Mouse (Mus musculus) stomach, embryonic 14.5 days (tissue): Measurements from ENCODE around the gene 4933414I15Rik. TPM values are rescaled to one million over a fixed set of nuclear protein-coding genes. Genes with fewer than 3 reads are reported as not detected.

Experiments
- ATAC-seq: fragments of 200-750 bp; cut with Nextera tagmentation; 2 replicates; pipeline ENCODE4 v1.8.0; 2017; ENCODE audit warnings: low read depth, moderate TSS enrichment; ENCODE audit not compliant: insufficient number of reproducible peaks, insufficient read depth, low FRiP score
- H3K27ac ChIP-seq: fragments of 300-500 bp; sonication (generic); 2 replicates; pipeline ENCODE4 v1.5.1; 2014; ENCODE audit warnings: mild to moderate bottlenecking, low read length, moderate library complexity, mixed read lengths
- H3K27me3 ChIP-seq: fragments of 300-500 bp; sonication (generic); 2 replicates; pipeline ENCODE4 v1.6.1; 2014; ENCODE audit warnings: low read length, control low read depth, mixed read lengths; ENCODE audit not compliant: control insufficient read depth, insufficient read depth
- H3K36me3 ChIP-seq: fragments of 300-500 bp; sonication (generic); 2 replicates; pipeline ENCODE4 v1.6.1; 2014; ENCODE audit warnings: mild to moderate bottlenecking, control low read depth, low read length, moderate library complexity, mixed read lengths; ENCODE audit not compliant: control insufficient read depth, insufficient read depth
- H3K4me1 ChIP-seq: fragments of 300-500 bp; sonication (generic); 2 replicates; pipeline ENCODE4 v1.6.1; 2014; ENCODE audit warnings: low read length, control low read depth, mixed read lengths; ENCODE audit not compliant: control insufficient read depth, insufficient read depth
- H3K4me2 ChIP-seq: fragments of 300-500 bp; sonication (generic); replicated peaks from 2 replicates; pipeline ENCODE4 v1.6.1; 2014; ENCODE audit warnings: low read depth, low read length, control low read depth
- H3K4me3 ChIP-seq: fragments of 300-500 bp; sonication (generic); 2 replicates; pipeline ENCODE4 v1.5.1; 2014; ENCODE audit warnings: low read depth, low read length, control low read depth
- H3K9ac ChIP-seq: fragments of 300-500 bp; sonication (generic); replicated peaks from 2 replicates; pipeline ENCODE4 v1.6.1; 2014; ENCODE audit warnings: low read depth, mild to moderate bottlenecking, control low read depth, low read length, moderate library complexity, mixed read lengths
- H3K9me3 ChIP-seq: fragments of 300-500 bp; sonication (generic); 2 replicates; pipeline ENCODE4 v1.6.1; 2016; ENCODE audit warnings: low read depth, low read length, control low read depth; ENCODE audit not compliant: control insufficient read depth
- WGBS: fragments of 180-500 bp; shearing (Covaris S2); extraction: QIAGEN DNeasy Blood & Tissue Kit; methylation state at CpG from one replicate; pipeline ENCODE4 v1.1.7; 2014; 5-methylcytosine and 5-hydroxymethylcytosine counted together
- polyA plus RNA-seq: library from polyadenylated mRNA; unstranded; fragments of >200 nt; fragmentation: Nextera tagmentation; extraction: Ambion mirVana; gene quantifications from 2 replicates; pipeline ENCODE4 v1.2.1, GENCODE M21; 2014

4933414I15Rik gene
- polyA plus RNA-seq, 1 experiment from 2014 or later, result not detected

DNA sequence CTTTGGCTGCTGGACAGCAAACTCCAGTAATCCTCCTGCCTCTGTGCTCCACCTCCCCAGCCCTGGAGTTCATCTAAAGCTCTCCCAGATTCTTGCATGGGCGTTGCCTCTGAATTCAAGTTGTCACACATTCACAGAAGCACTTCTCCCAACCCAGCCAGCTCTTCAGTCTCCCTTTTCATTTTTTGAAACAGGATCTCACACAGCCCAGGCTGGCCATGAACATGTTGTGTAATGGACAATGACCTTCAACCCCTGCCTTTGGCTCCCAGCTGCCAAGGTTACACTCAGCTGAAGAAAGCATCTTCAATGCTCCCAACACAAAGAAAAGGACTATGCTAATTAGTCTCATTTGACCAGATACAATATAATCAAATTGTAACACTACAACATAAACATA is 30.3 kb downstream of the 4933414I15Rik start:
- ATAC-seq, result no peak
- Histone ChIP-seq H3K9ac (no peak overlapping the region), H3K4me2 (no peak overlapping the region), H3K9me3 (no peaks in the 10 kb centered on the region), H3K4me1 (no peaks in the 10 kb centered on the region), H3K27ac (no peak overlapping the region), H3K27me3 (no peaks in the 10 kb centered on the region), H3K4me3 (no peak overlapping the region), H3K36me3 (peaks cover 29% of the 10 kb centered on the region)
- WGBS, result 81% methylated on average over 1 of the region's 1 CpGs

GRCm38 (mm10) chr11:50908136-50908535 is 35.4 kb downstream of the 4933414I15Rik start:
- no peak overlapping the region for H3K9ac ChIP-seq
- no peak overlapping the region for H3K4me3 ChIP-seq
- no peaks in the 10 kb centered on the region for H3K4me1 ChIP-seq
- peaks cover 62% of the 10 kb centered on the region for H3K36me3 ChIP-seq
- WGBS, result 92% methylated on average over 5 of the region's 5 CpGs
- no peak overlapping the region for H3K4me2 ChIP-seq
- H3K9me3 ChIP-seq, result peaks cover 17% of the 10 kb centered on the region
- H3K27ac ChIP-seq, result no peak overlapping the region
- no peak for ATAC-seq
- no peaks in the 10 kb centered on the region for H3K27me3 ChIP-seq

- 72% methylated on average over 1 of the region's 1 CpGs for WGBS
- H3K27me3 ChIP-seq, result no peaks in the 10 kb centered on the region
- ATAC-seq, result no peak
- H3K9ac ChIP-seq, result no peak overlapping the region
- H3K4me3 ChIP-seq, result no peak overlapping the region
- H3K4me1 ChIP-seq, result no peaks in the 10 kb centered on the region
- peaks cover 48% of the 10 kb centered on the region for H3K9me3 ChIP-seq
- peaks cover 11% of the 10 kb centered on the region for H3K36me3 ChIP-seq
- H3K27ac ChIP-seq, result no peak overlapping the region
- H3K4me2 ChIP-seq, result no peak overlapping the region
These were observed 46.2 kb downstream of the 4933414I15Rik start for GRCm38 (mm10) chr11:50897359-50897758.

GRCm38 (mm10) chr11:50892441-50892840 is 51.1 kb downstream of the 4933414I15Rik start:
- Histone ChIP-seq H3K4me3 (no peak overlapping the region), H3K27me3 (no peaks in the 10 kb centered on the region), H3K36me3 (no peaks in the 10 kb centered on the region), H3K4me1 (no peaks in the 10 kb centered on the region), H3K9me3 (peaks cover 10% of the 10 kb centered on the region), H3K9ac (no peak overlapping the region), H3K27ac (no peak overlapping the region), H3K4me2 (no peak overlapping the region)
- 48% methylated on average over 2 of the region's 2 CpGs for WGBS
- no peak for ATAC-seq

Other genes with a start within 250 kb of the 4933414I15Rik start
- 38.0 and 40.9 TPM in 2 replicates for gene Zfp354c, start 116.0 kb downstream of the 4933414I15Rik start, polyA plus RNA-seq
- gene Zfp879, start 102.2 kb downstream of the 4933414I15Rik start, polyA plus RNA-seq, result 0.65 and 1.0 TPM in 2 replicates
- gene Grm6, start 93.1 kb downstream of the 4933414I15Rik start, polyA plus RNA-seq, result not detected in 2 replicates
- 8.4 and 9.9 TPM in 2 replicates for gene Zfp454, start 56.1 kb downstream of the 4933414I15Rik start, polyA plus RNA-seq
- gene Zfp2, start 27.6 kb downstream of the 4933414I15Rik start, polyA plus RNA-seq, result 12.1 and 18.7 TPM in 2 replicates
- 2.3 and 2.9 TPM in 2 replicates for gene Zfp354b, start 12.1 kb downstream of the 4933414I15Rik start, polyA plus RNA-seq
- not detected in 2 replicates for gene Prop1, start 10.0 kb upstream of the 4933414I15Rik start, polyA plus RNA-seq
- not detected in 2 replicates for gene Olfr1378, start 22.8 kb upstream of the 4933414I15Rik start, polyA plus RNA-seq
- gene Olfr1377, start 38.2 kb upstream of the 4933414I15Rik start, polyA plus RNA-seq, result not detected in 2 replicates
- not detected in 2 replicates for gene Olfr51, start 59.8 kb upstream of the 4933414I15Rik start, polyA plus RNA-seq
- not detected in 2 replicates for gene Olfr54, start 70.5 kb upstream of the 4933414I15Rik start, polyA plus RNA-seq
- gene Olfr1375, start 104.3 kb upstream of the 4933414I15Rik start, polyA plus RNA-seq, result not detected in 2 replicates
- 8.9 and 9.0 TPM in 2 replicates for gene Zfp354a, start 115.5 kb upstream of the 4933414I15Rik start, polyA plus RNA-seq